Mouse (Mus musculus): ENCODE results near the gene Zfp53. TPM values are rescaled to one million over a fixed set of nuclear protein-coding genes. Genes with fewer than 3 reads are reported as not detected.
"Not testable (repeated sequence)": the region's sequence is repeated elsewhere in the genome, so short reads cannot be mapped to it uniquely, and the experiment has no call there.

Gene Zfp53
- polyA plus RNA-seq (2012; rRNA removed) = 1.5 and 1.8 TPM in 2 replicates

DNA sequence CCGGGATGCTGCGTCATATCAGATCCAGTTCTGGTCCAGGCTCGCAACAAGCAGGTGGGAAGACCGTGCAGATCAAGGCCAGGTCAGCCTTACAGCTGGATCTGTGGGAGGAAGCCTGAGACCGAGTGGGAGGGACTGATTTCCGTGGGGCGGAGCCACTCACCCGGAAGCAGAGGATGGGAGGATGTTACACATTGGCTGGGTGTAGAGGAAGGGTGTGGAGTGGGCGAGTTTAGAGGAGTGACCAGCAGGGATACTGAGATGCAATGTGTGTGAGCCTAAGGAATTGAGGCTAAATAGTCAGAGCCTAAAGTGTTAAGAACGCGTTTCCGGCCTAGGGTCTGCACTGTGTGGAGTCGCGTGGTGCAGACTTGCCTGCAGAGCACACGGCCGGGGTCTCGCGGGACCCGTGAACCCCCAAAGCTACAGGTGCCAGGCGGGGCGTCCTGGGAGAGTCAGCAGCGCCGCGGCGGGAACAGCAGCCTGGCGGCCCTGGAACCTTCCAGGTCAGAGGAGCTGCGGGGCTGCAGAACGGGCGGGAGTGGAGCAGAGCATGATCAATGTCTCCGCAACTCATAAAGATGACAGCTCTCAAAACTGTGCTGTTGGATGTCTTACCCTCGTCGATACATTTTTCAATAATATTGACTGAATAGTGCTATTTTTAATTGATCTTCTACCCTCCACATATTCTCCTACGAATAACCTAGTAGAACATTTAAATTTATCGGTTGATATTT, at the start of gene Zfp53:
Gene Zfp53, plus strand, starts transcription at position 239 of the 740 bp plus-strand sequence.
- peak; percentile 87 for DNase-seq
- TF ChIP-seq POLR2A (IDR thresholded peaks at IDR 0.05; ENCODE audit: borderline replicate concordance, extremely low read depth, low read depth, low read length) = peak; percentile 86; the same call in 1 of the 2 replicates
- no peak for TF ChIP-seq CTCF (IDR thresholded peaks at IDR 0.05; ENCODE audit: insufficient read depth, low read length)
- Histone ChIP-seq H3K4me1 (ENCODE audit: control insufficient read depth, insufficient read depth, low read length) (peaks cover 3% of the 10 kb centered on the region; the same call in 1 of the 2 replicates), H3K4me3 (replicated peaks; ENCODE audit: extremely low read depth, low read depth, low read length) (peak within 1 kb of the TSS; percentile 85)
- under 1% methylated on average over 34 of the region's 34 CpGs for WGBS

DNA sequence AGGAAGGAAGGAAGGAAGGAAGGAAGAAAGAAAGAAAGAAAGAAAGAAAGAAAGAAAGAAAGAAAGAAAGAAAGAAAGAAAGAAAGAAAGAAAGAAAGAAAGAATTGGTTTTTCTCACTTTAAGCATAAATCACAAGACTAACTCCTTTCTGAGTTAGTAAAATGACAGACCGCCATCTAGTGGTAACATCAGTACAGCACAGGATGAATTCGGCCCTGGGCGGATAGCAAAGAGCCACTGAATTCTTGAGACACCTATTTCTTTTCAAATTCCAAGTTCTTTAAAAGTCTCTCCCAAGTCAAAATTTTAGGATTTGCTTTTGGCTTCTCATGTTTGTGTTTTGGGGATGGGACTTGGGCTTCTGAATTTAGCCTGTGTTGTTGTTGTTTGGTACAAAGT, 39.1 kb upstream of the Zfp53 start:
- TF ChIP-seq CTCF (IDR thresholded peaks at IDR 0.05; ENCODE audit: insufficient read depth, low read length) (peak; percentile 41; the same call in 1 of the 2 replicates), POLR2A (IDR thresholded peaks at IDR 0.05; ENCODE audit: borderline replicate concordance, extremely low read depth, low read depth, low read length) (no peak)
- peak overlapping the region; percentile 69 for H3K4me3 ChIP-seq (replicated peaks; ENCODE audit: extremely low read depth, low read depth, low read length)
- WGBS = 0% methylated on average over 3 of the region's 3 CpGs
- DNase-seq = no peak
- 0 out of 2 replicates have a peak, but pooled peaks cover 3% of the 10 kb centered on the region for H3K4me1 ChIP-seq (ENCODE audit: control insufficient read depth, insufficient read depth, low read length)

DNA sequence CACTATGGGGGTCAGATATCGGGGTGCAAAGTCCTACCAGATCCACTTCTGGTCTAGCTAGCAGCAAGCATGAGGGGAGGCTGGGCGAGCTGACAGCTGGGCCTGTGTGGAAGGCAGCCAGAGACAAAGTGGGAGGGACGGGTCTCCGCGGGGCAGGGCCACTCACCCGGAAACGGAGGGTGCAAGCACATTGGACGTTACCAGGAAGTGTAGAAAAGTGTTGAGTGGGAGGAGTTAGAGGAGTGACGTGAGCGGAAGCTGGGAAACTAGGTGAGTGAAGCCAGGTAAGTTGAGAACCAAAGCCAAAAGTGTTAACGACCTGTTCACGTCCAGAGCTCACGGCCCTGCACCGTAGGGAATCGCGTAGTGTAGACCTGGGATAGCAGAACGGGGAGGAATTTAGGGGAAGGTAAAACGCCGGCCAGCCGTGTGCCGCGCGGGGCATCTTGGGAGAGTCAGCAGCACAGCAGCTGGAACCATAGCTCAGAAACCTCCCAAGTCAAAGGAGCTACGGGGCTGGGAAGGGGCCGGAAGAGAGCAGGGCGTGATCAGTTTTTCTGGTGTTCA, 38.6 kb upstream of the Zfp53 start, which contains the start of gene Zfp51:
Gene Zfp51, plus strand, starts transcription at position 237 of the 567 bp plus-strand sequence.
- TF ChIP-seq CTCF (IDR thresholded peaks at IDR 0.05; ENCODE audit: insufficient read depth, low read length) = no peak
- peak; percentile 72; the same call in 1 of the 2 replicates for TF ChIP-seq POLR2A (IDR thresholded peaks at IDR 0.05; ENCODE audit: borderline replicate concordance, extremely low read depth, low read depth, low read length)
- peak; percentile 93 for DNase-seq
- peak within 1 kb of the TSS; percentile 69 for H3K4me3 ChIP-seq (replicated peaks; ENCODE audit: extremely low read depth, low read depth, low read length)
- WGBS = under 1% methylated on average over 26 of the region's 26 CpGs
- 0 out of 2 replicates have a peak, but pooled peaks cover 3% of the 10 kb centered on the region for H3K4me1 ChIP-seq (ENCODE audit: control insufficient read depth, insufficient read depth, low read length)

DNA sequence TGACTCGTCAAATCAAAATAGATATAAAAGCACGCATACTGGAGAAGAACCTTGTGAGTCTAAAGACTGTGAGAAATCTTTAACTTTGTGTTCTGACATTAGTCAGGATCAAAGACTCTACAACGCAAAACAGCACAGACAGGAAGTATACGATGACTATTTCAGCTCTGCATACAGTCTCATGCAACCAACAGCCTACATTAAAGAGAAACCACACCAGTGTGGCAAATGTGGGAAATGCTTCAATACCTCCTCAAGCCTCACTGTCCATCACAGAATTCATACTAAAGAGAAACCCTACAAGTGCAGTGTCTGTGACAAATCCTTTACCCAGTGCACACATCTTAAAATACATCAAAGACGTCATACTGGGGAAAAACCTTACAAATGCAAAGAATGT, 25.2 kb upstream of the Zfp53 start:
- 81% methylated on average over 5 of the region's 5 CpGs for WGBS

DNA sequence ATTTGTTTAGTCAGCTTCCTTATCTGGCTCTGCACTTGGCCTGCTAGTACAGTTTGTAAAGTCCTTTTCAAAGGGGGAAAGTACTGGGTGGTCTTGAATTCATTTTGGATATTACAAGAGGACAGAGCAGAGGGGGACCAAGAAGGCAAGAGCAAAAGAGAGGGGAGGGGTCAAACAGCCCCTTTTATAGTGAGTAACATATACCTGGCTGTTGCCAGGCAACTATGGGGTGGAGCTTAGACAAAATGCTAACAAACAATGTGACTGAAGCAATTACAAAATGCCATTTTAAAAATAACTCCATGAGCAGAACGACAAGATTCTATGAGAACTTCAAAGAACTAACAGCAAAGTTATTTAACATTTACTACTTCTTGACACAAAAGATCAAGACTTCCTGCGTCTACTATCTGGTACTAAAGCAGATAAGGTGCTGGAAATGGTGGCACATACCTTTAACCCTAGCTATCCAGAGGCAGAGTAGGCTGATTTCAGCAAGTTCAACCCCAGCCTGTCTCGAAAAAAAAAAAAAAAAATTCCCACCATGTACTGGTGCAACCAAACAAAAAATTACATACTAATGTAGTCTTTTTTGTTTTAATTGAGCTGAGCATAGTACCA, 16.7 kb upstream of the Zfp53 start:
- no peak for DNase-seq
- TF ChIP-seq POLR2A (IDR thresholded peaks at IDR 0.05; ENCODE audit: borderline replicate concordance, extremely low read depth, low read depth, low read length) (no peak), CTCF (IDR thresholded peaks at IDR 0.05; ENCODE audit: insufficient read depth, low read length) (no peak)
- peaks cover 6% of the 10 kb centered on the region for H3K4me1 ChIP-seq (ENCODE audit: control insufficient read depth, insufficient read depth, low read length)
- 41% methylated on average over 3 of the region's 3 CpGs for WGBS
- H3K4me3 ChIP-seq (replicated peaks; ENCODE audit: extremely low read depth, low read depth, low read length) = no peak overlapping the region

More for the DNA sequence above, 25.2 kb upstream of the Zfp53 start:
- Histone ChIP-seq H3K4me3 (replicated peaks; ENCODE audit: extremely low read depth, low read depth, low read length) (no peak overlapping the region), H3K4me1 (ENCODE audit: control insufficient read depth, insufficient read depth, low read length) (no peaks in the 10 kb centered on the region)
- no peak for DNase-seq
- TF ChIP-seq POLR2A (IDR thresholded peaks at IDR 0.05; ENCODE audit: borderline replicate concordance, extremely low read depth, low read depth, low read length) (no peak), CTCF (IDR thresholded peaks at IDR 0.05; ENCODE audit: insufficient read depth, low read length) (no peak)

DNA sequence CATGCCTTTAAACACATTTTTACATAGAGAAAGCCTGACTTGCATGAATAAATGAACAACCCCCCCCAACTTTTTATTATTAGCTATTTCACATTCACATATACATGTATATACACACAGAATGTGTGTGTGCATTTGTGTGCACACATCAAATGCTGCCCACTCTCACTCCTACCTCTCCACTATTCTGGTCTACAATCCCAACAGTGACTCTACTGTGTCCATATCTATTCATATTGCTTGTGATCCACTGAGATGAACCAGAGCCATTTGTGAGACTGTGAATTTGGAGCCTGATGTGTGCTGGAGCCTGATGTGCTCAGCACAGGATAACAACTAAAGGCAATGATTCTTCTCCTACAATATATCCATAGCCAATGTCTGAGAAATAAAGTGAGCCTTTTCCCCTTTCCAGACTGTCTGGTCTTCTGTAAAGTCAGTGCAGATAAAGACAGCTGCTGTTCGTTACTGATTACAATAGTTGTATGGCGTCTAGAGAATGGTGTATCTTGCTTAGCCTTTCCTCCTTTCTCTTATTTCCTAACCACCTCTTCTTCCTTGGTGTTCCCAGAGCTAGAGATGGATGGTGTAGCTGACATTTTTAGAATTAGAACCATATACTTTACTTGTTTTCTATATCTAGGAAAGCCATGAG, 16.0 kb upstream of the Zfp53 start:
- Histone ChIP-seq H3K4me1 (ENCODE audit: control insufficient read depth, insufficient read depth, low read length) (peaks cover 6% of the 10 kb centered on the region), H3K4me3 (replicated peaks; ENCODE audit: extremely low read depth, low read depth, low read length) (no peak overlapping the region)
- TF ChIP-seq CTCF (IDR thresholded peaks at IDR 0.05; ENCODE audit: insufficient read depth, low read length) = no peak
- DNase-seq = no peak
- 60% methylated on average over 2 of the region's 2 CpGs for WGBS

DNA sequence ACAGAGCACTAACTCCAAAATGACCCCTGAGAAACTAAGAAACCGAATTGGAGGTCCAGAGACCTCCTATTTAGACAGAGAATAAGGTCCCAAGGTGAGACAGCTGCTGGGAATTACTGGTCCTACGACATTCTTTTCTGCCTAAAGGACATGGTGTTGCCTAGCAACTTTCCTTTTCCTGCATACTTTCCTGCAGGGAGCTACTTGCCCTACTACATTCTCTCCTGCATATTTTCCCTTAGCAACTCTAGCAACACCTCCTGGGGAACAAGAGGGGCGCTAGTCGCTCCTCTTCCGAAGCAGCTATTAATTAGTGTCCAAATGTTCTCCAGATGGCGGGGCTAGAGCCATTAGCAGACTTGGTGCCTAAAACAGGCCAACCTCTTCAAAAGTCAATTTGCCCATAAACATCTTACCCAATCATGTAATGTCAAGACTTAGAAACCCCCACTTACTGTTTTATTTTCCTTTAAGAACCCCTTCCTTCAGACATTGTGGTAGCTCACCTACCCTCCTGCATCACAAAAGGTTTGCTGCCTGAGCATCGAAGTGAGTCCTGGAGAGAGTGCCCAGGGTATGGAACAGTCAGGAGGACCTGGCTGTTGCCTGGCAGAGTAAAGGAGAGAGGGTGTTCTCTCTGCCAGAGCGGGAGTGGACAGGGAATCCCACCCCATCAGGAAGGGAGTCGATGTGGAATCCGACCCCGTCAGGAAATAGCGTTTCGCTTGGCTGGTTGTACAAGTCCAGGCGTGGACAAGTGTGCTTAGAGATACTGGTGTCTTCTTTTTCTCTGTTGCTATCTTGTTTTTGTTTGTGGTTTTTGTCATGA, 15.2 kb upstream of the Zfp53 start:
- Histone ChIP-seq H3K4me1 (ENCODE audit: control insufficient read depth, insufficient read depth, low read length) (peaks cover 10% of the 10 kb centered on the region), H3K4me3 (replicated peaks; ENCODE audit: extremely low read depth, low read depth, low read length) (peak overlapping the region; percentile 13)
- peak; percentile 45 for DNase-seq
- WGBS = 27% methylated on average over 14 of the region's 14 CpGs
- TF ChIP-seq POLR2A (IDR thresholded peaks at IDR 0.05; ENCODE audit: borderline replicate concordance, extremely low read depth, low read depth, low read length) (no peak), CTCF (IDR thresholded peaks at IDR 0.05; ENCODE audit: insufficient read depth, low read length) (no peak)

DNA sequence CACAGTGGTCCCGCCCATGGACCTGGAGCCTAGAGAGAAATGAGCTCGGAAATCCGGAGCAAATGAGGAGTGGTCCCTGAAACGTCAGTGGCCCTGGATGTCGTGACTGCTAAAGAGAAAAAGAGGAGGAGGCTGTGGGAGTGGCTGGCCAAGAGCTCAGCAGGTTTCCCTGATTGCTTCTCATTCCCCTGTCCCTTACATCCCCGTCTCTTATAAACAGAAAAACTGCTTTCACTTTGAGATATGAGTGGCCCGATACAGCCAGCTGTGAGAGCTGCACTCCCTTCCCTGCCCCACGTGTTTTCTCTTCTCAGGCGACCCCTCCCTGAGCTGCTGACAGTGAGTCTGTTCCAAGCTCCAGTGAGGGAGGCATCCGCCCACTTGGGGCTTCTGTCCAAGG, 14.1 kb upstream of the Zfp53 start:
- peak overlapping the region; percentile 11 for H3K4me3 ChIP-seq (replicated peaks; ENCODE audit: extremely low read depth, low read depth, low read length)

DNA sequence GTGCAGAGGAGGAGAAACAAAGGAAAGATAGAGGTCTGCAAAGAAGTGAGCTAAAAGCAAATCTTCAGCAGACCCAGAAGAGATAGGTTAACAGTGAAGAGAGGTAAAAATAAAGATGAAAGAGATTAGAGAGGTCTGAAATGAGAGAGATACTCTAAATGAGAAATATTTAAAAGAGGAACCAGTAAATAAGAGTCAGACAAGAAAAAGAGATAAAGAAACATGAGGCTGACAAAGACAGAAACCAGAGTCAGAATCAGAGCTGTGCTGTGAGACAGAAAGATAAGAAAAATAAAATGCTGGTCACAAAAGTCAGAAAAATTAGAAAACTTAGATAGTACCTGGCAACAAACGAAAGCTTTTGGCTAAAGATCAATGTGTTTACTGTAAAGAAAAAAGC, 13.5 kb upstream of the Zfp53 start:
- DNase-seq; H3K4me3 ChIP-seq (replicated peaks; ENCODE audit: extremely low read depth, low read depth, low read length): not testable (repeated sequence)
- 64% methylated on average over 1 of the region's 1 CpGs for WGBS
- peaks cover 11% of the 10 kb centered on the region for H3K4me1 ChIP-seq (ENCODE audit: control insufficient read depth, insufficient read depth, low read length)

More for the DNA sequence above, 14.1 kb upstream of the Zfp53 start:
- peaks cover 11% of the 10 kb centered on the region for H3K4me1 ChIP-seq (ENCODE audit: control insufficient read depth, insufficient read depth, low read length)
- 2% methylated on average over 10 of the region's 10 CpGs for WGBS
- peak; percentile 45 for DNase-seq

DNA sequence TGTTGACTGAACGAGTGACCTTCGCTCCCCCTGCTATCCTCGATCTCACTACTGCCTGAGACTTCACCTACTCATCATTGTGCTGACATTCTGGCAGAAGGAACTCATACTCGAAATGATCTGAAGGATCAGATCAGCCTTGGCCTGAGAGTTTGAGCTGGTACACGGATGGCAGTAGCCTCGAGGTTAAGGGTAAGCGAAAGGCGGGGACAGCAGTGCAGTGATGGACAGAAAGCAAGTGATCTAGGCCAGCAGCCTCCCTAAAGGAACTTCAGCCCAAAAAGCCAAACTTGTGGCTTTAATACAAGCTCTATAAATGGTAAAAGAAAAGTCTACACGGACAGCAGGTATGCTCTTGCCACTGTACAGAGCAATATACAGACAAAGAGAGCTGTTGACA, 12.4 kb upstream of the Zfp53 start:
- not testable (repeated sequence) for H3K4me3 ChIP-seq (replicated peaks; ENCODE audit: extremely low read depth, low read depth, low read length); DNase-seq
- 39% methylated on average over 5 of the region's 9 CpGs for WGBS
- H3K4me1 ChIP-seq (ENCODE audit: control insufficient read depth, insufficient read depth, low read length) = peaks cover 11% of the 10 kb centered on the region; the same call in 1 of the 2 replicates

DNA sequence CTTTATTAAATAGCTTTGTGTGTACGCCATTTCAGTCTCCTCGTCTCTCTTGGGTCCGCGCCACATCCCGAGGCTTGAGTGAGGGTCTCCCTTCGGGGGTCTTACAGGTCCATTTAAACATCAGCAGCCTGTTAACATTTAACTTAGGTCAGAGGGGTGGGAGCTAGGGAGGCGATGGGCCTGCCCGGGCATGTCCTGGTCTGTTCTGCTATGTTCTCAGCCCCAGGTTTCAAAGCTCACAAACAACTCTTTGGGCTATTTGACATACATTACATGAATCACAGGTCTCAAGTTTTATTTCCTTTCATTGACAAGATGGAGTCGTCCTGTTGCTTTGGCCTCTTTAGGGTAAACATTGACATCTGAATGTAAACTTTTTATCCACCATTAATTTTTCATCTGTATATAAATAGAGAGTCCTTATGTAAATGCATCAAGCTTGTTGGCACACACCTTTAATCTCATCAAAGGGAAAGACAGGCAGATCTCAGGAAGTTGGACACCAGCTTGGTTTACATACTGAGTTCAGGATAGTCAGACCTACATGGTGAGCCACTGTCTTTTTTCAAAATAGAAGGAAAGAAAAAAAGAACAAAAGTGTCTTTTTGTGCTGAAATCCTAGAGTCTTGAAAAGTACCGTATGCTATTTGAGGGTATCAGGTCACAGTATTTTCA, 10.6 kb upstream of the Zfp53 start:
- DNase-seq; H3K4me3 ChIP-seq (replicated peaks; ENCODE audit: extremely low read depth, low read depth, low read length); H3K4me1 ChIP-seq (ENCODE audit: control insufficient read depth, insufficient read depth, low read length): not testable (repeated sequence)
- 59% methylated on average over 10 of the region's 10 CpGs for WGBS
